Mouse (Mus musculus): ENCODE results near the gene Fstl4. TPM values are rescaled to one million over a fixed set of nuclear protein-coding genes. Genes with fewer than 3 reads are reported as not detected.
A peak's percentile ranks its signal among the peaks of the same experiment; 100 is the strongest.

Fstl4 gene
- total and polyA plus RNA-seq, 3 experiments: 1.5 to 4.0 (median 3.0) TPM

DNA sequence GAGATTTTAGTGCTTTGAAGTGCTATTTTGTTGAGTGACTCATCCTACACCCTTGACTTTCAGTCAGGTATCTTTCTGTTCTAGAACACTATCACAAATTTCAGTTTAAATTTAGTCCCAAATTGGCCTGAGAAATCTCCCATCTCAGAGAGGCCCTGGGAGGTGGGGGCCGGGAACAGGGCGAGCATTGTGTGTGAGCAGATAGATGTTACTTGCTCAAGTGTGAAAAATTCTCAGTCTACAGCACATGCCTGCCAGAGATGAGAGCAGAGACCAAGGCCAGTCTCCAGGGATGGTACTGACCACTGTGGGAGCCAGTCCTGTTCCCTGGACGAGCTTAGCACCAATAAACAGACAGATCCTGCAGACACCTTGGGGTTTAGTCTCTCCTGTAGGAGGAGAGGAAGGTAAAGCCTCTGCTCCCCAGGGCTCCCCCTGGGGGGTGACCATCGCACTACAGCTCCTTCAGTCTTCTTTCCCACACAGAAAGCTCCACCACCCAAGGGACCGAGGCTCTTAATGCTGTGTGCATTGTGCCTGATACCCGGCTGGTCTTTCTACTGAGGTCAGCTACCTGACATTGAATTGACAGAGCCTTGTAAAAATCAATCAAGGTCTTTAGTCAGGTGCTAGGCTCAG lies 393.3 kb downstream of the Fstl4 start:
- TF ChIP-seq CTCF (IDR thresholded peaks at IDR 0.05) (peak; percentile 40), EP300 (IDR thresholded peaks at IDR 0.05; ENCODE audit: insufficient read depth, low read depth, low read length) (no peak), POLR2A (IDR thresholded peaks at IDR 0.05; ENCODE audit: insufficient read depth, low read depth, low read length) (no peak)
- no peaks in the 10 kb centered on the region for H3K27me3 ChIP-seq (ENCODE audit: control insufficient read depth, insufficient read depth, low read length)
- H3K36me3 ChIP-seq (ENCODE audit: control insufficient read depth, insufficient read depth, low read length): no peaks in the 10 kb centered on the region
- intact Hi-C loops (cut with DNase I): no loop called here
- no peaks in the 10 kb centered on the region for H3K4me1 ChIP-seq (ENCODE audit: control insufficient read depth, insufficient read depth, low read length)
- H3K79me2 ChIP-seq (replicated peaks; ENCODE audit: control insufficient read depth, insufficient read depth, low read length): no peaks in the 10 kb centered on the region
- DNase-seq: no peak
- no peak overlapping the region for H3K4me3 ChIP-seq
- 62% methylated on average over 6 of the region's 6 CpGs for WGBS
- H3K9ac ChIP-seq (ENCODE audit: low read depth, low read length): no peak overlapping the region
- H3K27ac ChIP-seq: no peak overlapping the region

DNA sequence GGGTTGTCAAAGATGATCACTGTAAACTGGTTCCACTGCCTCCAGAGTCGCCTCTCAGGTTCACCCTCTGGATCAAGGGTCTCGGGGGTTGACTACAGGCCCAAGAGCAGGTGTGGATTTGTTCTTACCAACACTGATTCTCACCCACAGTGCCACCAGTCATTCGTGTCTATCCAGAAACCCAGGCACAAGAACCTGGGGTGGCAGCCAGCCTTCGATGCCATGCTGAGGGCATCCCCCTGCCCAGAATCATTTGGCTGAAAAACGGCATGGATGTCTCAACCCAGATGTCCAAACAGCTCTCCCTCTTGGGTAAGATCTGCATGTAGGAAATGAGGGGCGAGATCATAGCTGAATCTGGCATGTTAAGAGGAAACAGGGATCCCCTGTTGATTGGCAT lies 398.0 kb downstream of the Fstl4 start:
- Histone ChIP-seq H3K79me2 (replicated peaks; ENCODE audit: control insufficient read depth, insufficient read depth, low read length) (no peaks in the 10 kb centered on the region), H3K4me1 (ENCODE audit: control insufficient read depth, insufficient read depth, low read length) (no peaks in the 10 kb centered on the region), H3K27ac (no peak overlapping the region), H3K4me3 (no peak overlapping the region), H3K27me3 (ENCODE audit: control insufficient read depth, insufficient read depth, low read length) (no peaks in the 10 kb centered on the region), H3K36me3 (ENCODE audit: control insufficient read depth, insufficient read depth, low read length) (no peaks in the 10 kb centered on the region), H3K9ac (ENCODE audit: low read depth, low read length) (no peak overlapping the region)
- intact Hi-C loops (cut with DNase I): no loop called here
- no peak for DNase-seq
- no peak for TF ChIP-seq CTCF (IDR thresholded peaks at IDR 0.05)
- no peak for TF ChIP-seq EP300 (IDR thresholded peaks at IDR 0.05; ENCODE audit: insufficient read depth, low read depth, low read length)
- TF ChIP-seq POLR2A (IDR thresholded peaks at IDR 0.05; ENCODE audit: insufficient read depth, low read depth, low read length): no peak
- WGBS: 75% methylated on average over 6 of the region's 6 CpGs

DNA sequence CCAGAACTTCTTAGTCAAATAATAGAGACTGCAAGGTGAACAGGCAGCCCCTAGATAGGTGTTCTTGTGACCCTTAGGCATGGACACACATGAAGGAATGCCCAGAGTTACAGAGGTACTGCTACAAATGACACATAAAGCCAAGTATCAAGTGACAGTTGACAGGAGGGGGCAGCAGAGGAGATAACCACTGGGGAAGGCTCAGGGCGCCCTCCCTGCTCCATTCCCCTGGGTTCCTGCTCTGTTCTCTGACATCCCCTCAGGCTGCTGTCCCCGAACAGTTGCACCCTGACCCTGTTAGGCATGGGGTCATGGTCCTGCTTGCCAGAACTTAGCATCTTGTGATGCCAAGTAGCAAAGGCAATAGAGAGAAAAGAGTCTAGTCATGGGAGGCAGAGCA lies 402.0 kb downstream of the Fstl4 start:
- H3K36me3 ChIP-seq (ENCODE audit: control insufficient read depth, insufficient read depth, low read length): no peaks in the 10 kb centered on the region
- no peak overlapping the region for H3K9ac ChIP-seq (ENCODE audit: low read depth, low read length)
- 61% methylated on average over 2 of the region's 2 CpGs for WGBS
- intact Hi-C loops (cut with DNase I): no loop called here
- no peak overlapping the region for H3K4me3 ChIP-seq
- H3K4me1 ChIP-seq (ENCODE audit: control insufficient read depth, insufficient read depth, low read length): no peaks in the 10 kb centered on the region
- no peaks in the 10 kb centered on the region for H3K27me3 ChIP-seq (ENCODE audit: control insufficient read depth, insufficient read depth, low read length)
- no peaks in the 10 kb centered on the region for H3K79me2 ChIP-seq (replicated peaks; ENCODE audit: control insufficient read depth, insufficient read depth, low read length)
- no peak for TF ChIP-seq CTCF (IDR thresholded peaks at IDR 0.05)
- no peak for TF ChIP-seq EP300 (IDR thresholded peaks at IDR 0.05; ENCODE audit: insufficient read depth, low read depth, low read length)
- no peak for TF ChIP-seq POLR2A (IDR thresholded peaks at IDR 0.05; ENCODE audit: insufficient read depth, low read depth, low read length)
- DNase-seq: no peak
- no peak overlapping the region for H3K27ac ChIP-seq

DNA sequence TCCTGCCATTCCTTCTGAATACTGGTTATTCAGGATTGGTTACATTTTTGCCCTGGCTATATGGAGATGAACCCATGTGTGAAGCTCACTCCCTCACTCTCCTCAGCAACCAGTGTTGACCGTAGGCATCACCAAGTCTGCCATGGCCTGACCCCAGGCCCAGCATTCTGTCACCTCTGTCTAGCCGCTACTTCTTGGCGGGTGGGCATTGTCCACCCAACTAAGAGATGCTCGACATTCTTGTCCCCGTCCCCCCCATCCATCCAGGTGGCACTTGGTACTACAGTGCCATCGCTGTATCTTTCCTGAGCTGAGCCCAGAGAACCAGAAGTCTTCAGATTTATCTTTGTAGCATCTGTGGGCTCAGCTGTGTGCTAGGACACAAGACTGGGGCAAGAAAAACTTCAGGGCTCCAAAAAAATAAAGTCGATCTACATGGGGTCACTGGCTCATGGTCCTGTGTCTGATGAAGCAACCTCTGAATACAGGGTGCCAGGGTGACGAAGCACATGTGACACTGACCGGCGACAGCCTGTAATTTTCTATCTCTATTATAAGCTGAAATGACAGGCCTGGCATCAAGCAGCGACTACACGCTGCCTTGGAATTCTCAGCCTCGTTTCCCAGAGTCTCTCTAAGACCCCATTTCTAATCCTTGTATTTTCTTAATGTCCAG lies 417.9 kb downstream of the Fstl4 start:
- 80% methylated on average over 13 of the region's 13 CpGs for WGBS
- no peak overlapping the region for H3K27ac ChIP-seq
- peaks cover 2% of the 10 kb centered on the region; the same call in 1 of the 2 replicates for H3K4me1 ChIP-seq (ENCODE audit: control insufficient read depth, insufficient read depth, low read length)
- H3K36me3 ChIP-seq (ENCODE audit: control insufficient read depth, insufficient read depth, low read length): no peaks in the 10 kb centered on the region
- H3K27me3 ChIP-seq (ENCODE audit: control insufficient read depth, insufficient read depth, low read length): no peaks in the 10 kb centered on the region
- no peak for TF ChIP-seq EP300 (IDR thresholded peaks at IDR 0.05; ENCODE audit: insufficient read depth, low read depth, low read length)
- no peak for TF ChIP-seq POLR2A (IDR thresholded peaks at IDR 0.05; ENCODE audit: insufficient read depth, low read depth, low read length)
- no peak for TF ChIP-seq CTCF (IDR thresholded peaks at IDR 0.05)
- no peaks in the 10 kb centered on the region for H3K79me2 ChIP-seq (replicated peaks; ENCODE audit: control insufficient read depth, insufficient read depth, low read length)
- no peak for DNase-seq
- H3K4me3 ChIP-seq: no peak overlapping the region
- H3K9ac ChIP-seq (ENCODE audit: low read depth, low read length): no peak overlapping the region
- intact Hi-C loops (cut with DNase I): no loop called here

DNA sequence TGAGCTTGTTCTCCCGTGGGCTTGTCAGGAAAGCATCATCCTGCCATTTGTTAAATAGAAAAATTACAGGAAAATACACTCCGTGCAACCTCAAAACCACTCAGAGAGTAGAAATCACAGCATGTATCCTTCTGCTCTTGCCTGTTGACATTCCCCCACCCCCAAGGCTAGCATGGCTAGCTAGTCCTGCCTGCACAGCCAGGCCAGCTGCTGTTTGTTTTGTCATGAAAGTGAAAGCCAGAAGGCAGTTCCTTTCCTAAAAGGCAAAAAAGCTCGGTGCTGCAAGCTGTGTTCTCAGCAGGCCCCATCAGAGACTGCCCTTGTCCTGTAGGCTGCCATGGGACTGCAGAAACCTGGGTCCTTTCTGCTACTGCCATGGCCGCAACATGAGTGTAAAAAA lies 418.4 kb downstream of the Fstl4 start:
- Histone ChIP-seq H3K9ac (ENCODE audit: low read depth, low read length) (no peak overlapping the region), H3K27me3 (ENCODE audit: control insufficient read depth, insufficient read depth, low read length) (no peaks in the 10 kb centered on the region), H3K4me3 (no peak overlapping the region), H3K4me1 (ENCODE audit: control insufficient read depth, insufficient read depth, low read length) (peaks cover 2% of the 10 kb centered on the region; the same call in 1 of the 2 replicates), H3K27ac (no peak overlapping the region), H3K36me3 (ENCODE audit: control insufficient read depth, insufficient read depth, low read length) (no peaks in the 10 kb centered on the region), H3K79me2 (replicated peaks; ENCODE audit: control insufficient read depth, insufficient read depth, low read length) (no peaks in the 10 kb centered on the region)
- intact Hi-C loops (cut with DNase I): no loop called here
- 49% methylated on average over 4 of the region's 4 CpGs for WGBS
- peak; percentile 30 to 47 for DNase-seq
- TF ChIP-seq EP300 (IDR thresholded peaks at IDR 0.05; ENCODE audit: insufficient read depth, low read depth, low read length): no peak
- no peak for TF ChIP-seq CTCF (IDR thresholded peaks at IDR 0.05)
- TF ChIP-seq POLR2A (IDR thresholded peaks at IDR 0.05; ENCODE audit: insufficient read depth, low read depth, low read length): no peak

DNA sequence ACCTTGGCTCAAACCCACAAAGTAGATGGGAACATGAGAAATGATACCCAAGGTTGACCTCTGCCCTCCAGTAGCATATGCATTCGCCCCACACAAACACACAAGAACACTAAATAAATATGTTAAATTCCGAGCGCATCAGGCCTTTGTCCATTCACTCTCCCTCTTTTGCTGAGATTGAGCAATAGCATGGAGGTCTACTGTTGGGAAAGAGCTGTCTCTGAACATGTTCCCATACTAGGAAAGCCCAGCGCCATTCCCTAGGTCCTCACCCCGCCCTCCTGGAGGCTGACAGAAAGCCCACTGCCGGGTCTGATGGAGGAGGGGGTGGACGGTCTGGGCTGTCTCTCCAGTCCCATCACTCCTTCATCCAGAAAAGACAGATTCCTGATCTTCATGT lies 419.6 kb downstream of the Fstl4 start:
- intact Hi-C loops (cut with DNase I): no loop called here
- Histone ChIP-seq H3K79me2 (replicated peaks; ENCODE audit: control insufficient read depth, insufficient read depth, low read length) (no peaks in the 10 kb centered on the region), H3K27me3 (ENCODE audit: control insufficient read depth, insufficient read depth, low read length) (no peaks in the 10 kb centered on the region), H3K4me3 (no peak overlapping the region), H3K27ac (no peak overlapping the region), H3K4me1 (ENCODE audit: control insufficient read depth, insufficient read depth, low read length) (peaks cover 2% of the 10 kb centered on the region; the same call in 1 of the 2 replicates), H3K9ac (ENCODE audit: low read depth, low read length) (no peak overlapping the region), H3K36me3 (ENCODE audit: control insufficient read depth, insufficient read depth, low read length) (no peaks in the 10 kb centered on the region)
- DNase-seq: no peak
- WGBS: 93% methylated on average over 7 of the region's 7 CpGs
- TF ChIP-seq CTCF (IDR thresholded peaks at IDR 0.05): no peak
- TF ChIP-seq EP300 (IDR thresholded peaks at IDR 0.05; ENCODE audit: insufficient read depth, low read depth, low read length): no peak
- no peak for TF ChIP-seq POLR2A (IDR thresholded peaks at IDR 0.05; ENCODE audit: insufficient read depth, low read depth, low read length)
